Mouse (Mus musculus): ENCODE results near the gene Cep57l1.

- TF ChIP-seq GATA1 (IDR thresholded peaks at IDR 0.05; ENCODE audit: borderline replicate concordance, low read length) (no peak), FLI1 (IDR thresholded peaks at IDR 0.05; ENCODE audit: low read length) (no peak)
Observed at GRCm38 (mm10) chr10:41830851-41831522, 21.3 kb upstream of the Cep57l1 start.

Measured in megakaryocyte, embryonic 14.5 days (primary cell).